Mouse (Mus musculus) liver, postnatal 0 days (tissue): ENCODE measurements at regions not wholly inside any gene's neighbourhood (a gene's known extent, or its start where the extent isn't known, plus 50 kb on each side); places are given as distances from the start of the nearest gene placed in this dataset.

Experiments used
- CTCF ChIP-seq: sonication (generic); IDR thresholded peaks from 2 replicates; pipeline ENCODE4 v1.5.1; 2016; ENCODE audit warnings: antibody characterized with exemption, low read depth
- EP300 ChIP-seq: IDR thresholded peaks from 2 replicates; pipeline ENCODE4 v1.6.1; 2016; ENCODE audit warnings: antibody characterized with exemption, low read depth, mild to moderate bottlenecking

GRCm38 (mm10) chr4:97117016-97117415 is 66.0 kb downstream of the Gm10192 start:
- TF ChIP-seq CTCF (no peak), EP300 (no peak)
